Mouse (Mus musculus): Measurements from ENCODE around the gene Tmem86b. TPM values are rescaled to one million over a fixed set of nuclear protein-coding genes. Genes with fewer than 3 reads are reported as not detected.
"Not testable (repeated sequence)": the region's sequence is repeated elsewhere in the genome, so short reads cannot be mapped to it uniquely, and the experiment has no call there.

Gene Tmem86b
- total RNA-seq, 2 experiments from 2014 or later = 10.8 to 10.9 TPM

DNA sequence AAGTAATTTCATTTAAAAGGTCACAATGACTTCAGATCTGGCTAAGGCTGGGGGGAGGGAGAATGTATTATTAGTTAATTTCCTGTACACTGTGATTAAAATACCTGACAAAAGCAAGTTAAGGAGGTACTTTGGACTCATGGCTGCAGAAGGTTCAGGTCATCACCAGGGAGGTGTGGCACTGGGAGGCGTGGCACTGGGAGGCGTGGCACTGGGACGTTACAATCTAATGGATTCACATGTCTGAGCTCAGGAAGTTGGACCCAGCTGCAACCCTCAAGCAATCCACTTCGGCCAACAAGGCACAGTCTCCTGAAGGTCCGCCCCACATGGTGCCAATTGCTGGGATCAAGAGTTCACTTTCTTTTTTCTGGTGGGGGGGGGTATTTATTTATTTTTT is 23.2 kb downstream of the Tmem86b start:
- intact Hi-C loops (cut with DNase I) = no loop called here

GRCm38 (mm10) chr7:4603873-4604272 is 27.3 kb downstream of the Tmem86b start, which contains the start of gene Ptprh:
Ptprh (minus strand) TSS chr7:4604041.
- intact Hi-C loops (cut with DNase I) = no loop called here
- DNase-seq (ENCODE audit: low spot score in 2 of 2) = no peak

More for the DNA sequence above, 23.2 kb downstream of the Tmem86b start:
- DNase-seq (ENCODE audit: low spot score in 2 of 2) = no peak

GRCm38 (mm10) chr7:4602969-4603368 is 28.3 kb downstream of the Tmem86b start:
- no peak for DNase-seq (ENCODE audit: low spot score in 2 of 2)
- intact Hi-C loops (cut with DNase I) = no loop called here

DNA sequence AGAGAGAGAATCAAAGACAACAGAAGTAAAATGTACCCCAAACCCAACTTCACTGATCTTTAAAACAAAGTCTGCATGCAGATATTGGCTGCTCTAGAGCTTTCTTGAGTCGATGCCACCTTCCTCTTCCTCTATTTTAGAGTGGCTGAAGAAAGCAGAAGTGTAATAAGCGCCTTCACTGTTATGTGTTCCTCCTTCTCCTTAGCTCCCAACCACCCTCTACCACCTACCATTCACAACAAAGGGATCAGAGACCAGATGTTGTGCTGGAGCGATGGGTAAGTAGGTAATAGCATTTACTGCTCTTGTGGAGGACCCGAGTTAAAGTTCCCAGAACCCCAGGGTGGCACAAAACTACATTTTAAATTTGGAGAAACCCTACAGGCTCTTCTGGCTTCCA is 34.2 kb downstream of the Tmem86b start:
- DNase-seq (ENCODE audit: low spot score in 2 of 2); intact Hi-C loops (cut with DNase I): not testable (repeated sequence)

- intact Hi-C loops (cut with DNase I); DNase-seq (ENCODE audit: low spot score in 2 of 2): not testable (repeated sequence)
Observed at GRCm38 (mm10) chr7:4581481-4581880, 49.7 kb downstream of the Tmem86b start.

Small RNA genes within 50 kb of the gene (microRNA-seq; reads per million reads assigned to microRNA genes)
- gene Gm23577 = 0 reads per million in 2 experiments

Other genes with a start within 250 kb of the Tmem86b start
- under 1 TPM in 1 of 2 experiments, not detected in 1; 0.13 TPM for gene Gp6, start 233.7 kb downstream of the Tmem86b start, total RNA-seq (2021)
- 10 to 100 TPM; 27.1 to 29.4 TPM for gene Rdh13, start 185.8 kb downstream of the Tmem86b start, total RNA-seq (2021)
- 1 to 10 TPM; 3.3 to 5.1 TPM for gene Eps8l1, start 170.7 kb downstream of the Tmem86b start, total RNA-seq (2021)
- 100 to 1,000 TPM; 117 to 128 TPM for gene Ppp1r12c, start 129.7 kb downstream of the Tmem86b start, total RNA-seq (2021)
- gene Tnnt1, start 115.0 kb downstream of the Tmem86b start, total RNA-seq (2021) = 1 to 10 TPM; 2.7 to 4.3 TPM
- gene Tnni3, start 107.2 kb downstream of the Tmem86b start, total RNA-seq (2021) = under 1 TPM in 1 of 2 experiments, not detected in 1; 0.55 TPM
- under 1 TPM; 0.31 to 0.34 TPM for gene Dnaaf3, start 99.0 kb downstream of the Tmem86b start, total RNA-seq (2021)
- 100 to 1,000 TPM; 241 to 259 TPM for gene Syt5, start 83.9 kb downstream of the Tmem86b start, total RNA-seq (2021)
- under 1 TPM; 0.57 to 0.93 TPM for gene Ptprh, start 27.4 kb downstream of the Tmem86b start, total RNA-seq (2021)
- 100 to 1,000 TPM; 132 to 135 TPM for gene Ppp6r1, start 27.6 kb upstream of the Tmem86b start, total RNA-seq (2021)
- gene Hspbp1, start 53.6 kb upstream of the Tmem86b start, total RNA-seq (2021) = 100 to 1,000 TPM; 102 to 108 TPM
- 100 to 1,000 TPM; 330 to 331 TPM for gene Brsk1, start 59.2 kb upstream of the Tmem86b start, total RNA-seq (2021)
- gene Tmem150b, start 93.8 kb upstream of the Tmem86b start, total RNA-seq (2021) = under 1 TPM in 1 of 2 experiments, not detected in 1; 0.21 TPM
- 10 to 100 TPM; 37.1 to 43.3 TPM for gene Kmt5c, start 108.7 kb upstream of the Tmem86b start, total RNA-seq (2021)
- gene Cox6b2, start 121.7 kb upstream of the Tmem86b start, total RNA-seq (2021) = 1 to 10 TPM; 5.1 to 5.7 TPM
- gene Fam71e2, start 139.9 kb upstream of the Tmem86b start, total RNA-seq (2021) = not detected
- gene Il11, start 151.4 kb upstream of the Tmem86b start, total RNA-seq (2021) = under 1 TPM; 0.18 to 0.55 TPM
- not detected for gene Tmem190, start 151.5 kb upstream of the Tmem86b start, total RNA-seq (2021)
- 1 to 10 TPM; 2.7 to 4.4 TPM for gene Tmem238, start 158.2 kb upstream of the Tmem86b start, total RNA-seq (2021)
- gene Rpl28, start 161.5 kb upstream of the Tmem86b start, total RNA-seq (2021) = 100 to 1,000 TPM; 480 to 489 TPM
- 100 to 1,000 TPM; 115 to 145 TPM for gene Ube2s, start 181.2 kb upstream of the Tmem86b start, total RNA-seq (2021)
- gene Shisa7, start 213.3 kb upstream of the Tmem86b start, total RNA-seq (2021) = 100 to 1,000 TPM; 116 to 133 TPM
- gene Isoc2b, start 238.8 kb upstream of the Tmem86b start, total RNA-seq (2021) = 1 to 10 TPM; 4.6 to 5.0 TPM
- gene Isoc2a, start 245.7 kb upstream of the Tmem86b start, total RNA-seq (2021) = 1 to 10 TPM; 7.5 to 8.6 TPM